Mouse (Mus musculus): ENCODE data around the gene Mfsd4a. TPM values are rescaled to one million over a fixed set of nuclear protein-coding genes. Genes with fewer than 3 reads are reported as not detected.

The Mfsd4a gene
- polyA plus RNA-seq, 1 experiment from 2014 or later, result 18.1 TPM

DNA sequence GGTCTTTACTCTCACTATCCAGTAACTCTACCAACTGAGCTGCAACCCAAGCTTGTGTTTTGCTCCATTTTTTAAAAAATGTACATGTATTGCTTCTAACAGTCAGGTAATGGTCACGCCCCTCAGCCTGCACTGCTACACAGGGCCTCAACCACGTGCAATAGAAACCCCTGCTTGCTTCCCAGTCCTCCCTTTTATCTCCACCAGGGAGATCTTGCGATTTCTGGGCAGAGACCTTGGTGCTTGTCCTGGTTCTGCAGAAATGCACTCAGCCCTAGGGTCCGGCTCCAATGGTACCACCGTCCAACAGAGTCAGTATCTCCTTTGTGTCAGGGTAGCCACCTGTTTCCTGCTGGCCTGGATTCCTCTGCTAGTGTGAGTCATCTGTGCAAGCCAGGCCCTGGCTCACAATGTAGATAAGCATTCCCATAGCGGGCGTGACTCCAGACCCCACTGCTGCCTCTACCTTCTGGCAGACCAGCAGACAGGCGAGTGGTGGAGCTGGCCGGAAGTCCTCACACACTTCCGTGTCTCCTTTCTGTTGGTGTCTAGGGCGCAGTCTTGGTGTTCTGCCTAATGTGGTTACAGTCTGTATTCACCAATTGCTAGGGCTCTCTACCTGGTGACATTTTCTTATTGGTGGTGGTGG lies 27.6 kb upstream of the Mfsd4a start:
- no peak overlapping the region for H3K4me2 ChIP-seq
- peak; percentile 86 for ATAC-seq (ENCODE audit: insufficient number of reproducible peaks, low FRiP score)
- no peaks in the 10 kb centered on the region for H3K36me3 ChIP-seq
- no peaks in the 10 kb centered on the region for H3K27me3 ChIP-seq (replicated peaks)
- peaks cover 9% of the 10 kb centered on the region for H3K4me1 ChIP-seq (replicated peaks)
- no peaks in the 10 kb centered on the region for H3K9me3 ChIP-seq (replicated peaks)
- no peak overlapping the region for H3K27ac ChIP-seq (ENCODE audit: poor library complexity, severe bottlenecking)
- 27% methylated on average over 11 of the region's 11 CpGs for WGBS
- no peak overlapping the region for H3K4me3 ChIP-seq
- H3K9ac ChIP-seq, result no peak overlapping the region

DNA sequence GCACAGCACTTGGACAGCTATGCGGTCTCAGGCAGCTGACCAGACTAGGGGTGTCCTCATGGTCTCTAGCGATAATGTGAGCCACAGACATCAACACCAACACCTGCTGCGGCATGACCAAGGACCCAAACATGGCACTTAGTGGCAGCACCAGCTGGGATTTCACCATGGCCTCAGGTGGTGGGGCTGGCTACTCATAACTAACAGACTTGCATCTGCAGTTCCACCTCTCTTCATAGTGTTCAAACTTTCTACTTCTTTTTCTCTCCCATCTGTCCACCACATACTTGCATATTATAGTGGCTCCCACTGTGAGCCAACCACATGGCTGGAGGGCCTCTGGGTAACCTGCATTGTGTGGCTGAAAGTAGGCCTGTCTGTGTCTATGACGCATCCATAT lies 25.4 kb upstream of the Mfsd4a start:
- Histone ChIP-seq H3K9ac (no peak overlapping the region), H3K4me3 (no peak overlapping the region), H3K4me1 (replicated peaks) (peaks cover 9% of the 10 kb centered on the region), H3K27me3 (replicated peaks) (no peaks in the 10 kb centered on the region), H3K27ac (ENCODE audit: poor library complexity, severe bottlenecking) (no peak overlapping the region), H3K36me3 (no peaks in the 10 kb centered on the region), H3K4me2 (no peak overlapping the region), H3K9me3 (replicated peaks) (no peaks in the 10 kb centered on the region)
- WGBS, result 91% methylated on average over 4 of the region's 4 CpGs
- no peak for ATAC-seq (ENCODE audit: insufficient number of reproducible peaks, low FRiP score)

- whole genome bisulfite sequencing, result 76% methylated on average over 4 of the region's 4 CpGs
- H3K9ac ChIP-seq, result no peak overlapping the region
- ATAC-seq (ENCODE audit: insufficient number of reproducible peaks, low FRiP score), result no peak
These were observed 22.4 kb upstream of the Mfsd4a start for GRCm38 (mm10) chr1:132090266-132090665.

GRCm38 (mm10) chr1:132089767-132090166 lies 21.9 kb upstream of the Mfsd4a start:
- WGBS, result 78% methylated on average over 6 of the region's 6 CpGs
- Histone ChIP-seq H3K4me3 (no peak overlapping the region), H3K4me2 (no peak overlapping the region), H3K27ac (ENCODE audit: poor library complexity, severe bottlenecking) (no peak overlapping the region), H3K27me3 (replicated peaks) (no peaks in the 10 kb centered on the region), H3K9me3 (replicated peaks) (no peaks in the 10 kb centered on the region), H3K36me3 (no peaks in the 10 kb centered on the region), H3K9ac (no peak overlapping the region), H3K4me1 (replicated peaks) (no peaks in the 10 kb centered on the region)
- no peak for ATAC-seq (ENCODE audit: insufficient number of reproducible peaks, low FRiP score)

More at GRCm38 (mm10) chr1:132090266-132090665, 22.4 kb upstream of the Mfsd4a start:
- Histone ChIP-seq H3K4me2 (no peak overlapping the region), H3K27ac (ENCODE audit: poor library complexity, severe bottlenecking) (no peak overlapping the region), H3K36me3 (no peaks in the 10 kb centered on the region), H3K27me3 (replicated peaks) (no peaks in the 10 kb centered on the region), H3K4me3 (no peak overlapping the region), H3K9me3 (replicated peaks) (no peaks in the 10 kb centered on the region), H3K4me1 (replicated peaks) (peaks cover 3% of the 10 kb centered on the region)

DNA sequence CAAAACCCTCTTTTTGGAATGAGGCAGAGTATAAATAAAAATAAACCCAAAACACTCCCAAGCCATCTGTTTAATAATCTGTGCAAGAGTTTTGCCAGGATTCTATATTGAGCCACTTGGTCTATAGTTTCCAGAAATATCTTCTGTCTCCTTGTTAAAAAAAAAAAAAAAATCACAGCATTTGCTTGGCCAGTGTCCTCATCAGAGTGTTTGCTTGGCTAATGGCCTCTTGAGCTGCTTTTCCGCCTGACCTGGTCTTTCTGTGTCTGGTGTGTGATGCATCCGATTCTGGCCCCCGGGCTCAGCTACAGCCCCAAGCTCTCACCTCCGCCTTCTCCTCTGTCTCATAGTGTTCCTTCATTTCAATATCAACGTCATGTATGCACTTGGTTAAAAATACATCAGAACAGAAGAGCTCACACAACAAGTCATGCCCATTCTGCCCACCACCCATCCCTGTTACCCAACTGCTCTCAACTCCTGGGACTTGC lies 20.4 kb upstream of the Mfsd4a start:
- H3K27ac ChIP-seq (ENCODE audit: poor library complexity, severe bottlenecking), result no peak overlapping the region
- H3K27me3 ChIP-seq (replicated peaks), result no peaks in the 10 kb centered on the region
- no peak for ATAC-seq (ENCODE audit: insufficient number of reproducible peaks, low FRiP score)
- no peak overlapping the region for H3K4me3 ChIP-seq
- WGBS, result 79% methylated on average over 5 of the region's 5 CpGs
- H3K9me3 ChIP-seq (replicated peaks), result no peaks in the 10 kb centered on the region
- no peak overlapping the region for H3K9ac ChIP-seq
- H3K4me2 ChIP-seq, result no peak overlapping the region
- H3K4me1 ChIP-seq (replicated peaks), result no peaks in the 10 kb centered on the region
- no peaks in the 10 kb centered on the region for H3K36me3 ChIP-seq

GRCm38 (mm10) chr1:132085181-132086049 lies 17.6 kb upstream of the Mfsd4a start:
- H3K9ac ChIP-seq, result no peak overlapping the region
- H3K27ac ChIP-seq (ENCODE audit: poor library complexity, severe bottlenecking), result no peak overlapping the region
- no peak for ATAC-seq (ENCODE audit: insufficient number of reproducible peaks, low FRiP score)
- H3K36me3 ChIP-seq, result no peaks in the 10 kb centered on the region
- no peak overlapping the region for H3K4me2 ChIP-seq
- no peaks in the 10 kb centered on the region for H3K4me1 ChIP-seq (replicated peaks)
- 66% methylated on average over 7 of the region's 7 CpGs for WGBS
- no peaks in the 10 kb centered on the region; the same call in 1 of the 2 replicates for H3K9me3 ChIP-seq (replicated peaks)
- no peak overlapping the region for H3K4me3 ChIP-seq
- H3K27me3 ChIP-seq (replicated peaks), result no peaks in the 10 kb centered on the region

DNA sequence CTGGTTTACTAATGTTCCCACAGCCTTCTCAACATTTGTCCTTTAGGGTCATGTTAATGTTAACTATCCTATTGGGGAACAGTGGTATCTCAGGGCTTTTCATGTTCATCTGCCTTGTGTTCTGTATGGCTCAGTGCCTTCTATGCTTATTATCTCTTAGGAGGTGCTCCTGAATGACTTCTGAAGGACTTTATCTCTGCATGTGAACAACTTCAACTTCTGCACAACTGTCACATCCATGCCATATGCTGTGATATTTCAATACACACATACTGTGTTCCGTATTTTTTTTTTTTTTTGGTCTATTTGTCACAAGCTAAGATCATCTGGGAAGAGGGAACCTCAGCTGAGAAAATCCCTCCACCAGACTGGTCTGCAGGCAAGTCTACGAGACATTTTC lies 10.6 kb upstream of the Mfsd4a start:
- Histone ChIP-seq H3K4me3 (no peak overlapping the region), H3K9ac (no peak overlapping the region), H3K4me2 (no peak overlapping the region), H3K36me3 (no peaks in the 10 kb centered on the region), H3K4me1 (replicated peaks) (no peaks in the 10 kb centered on the region), H3K9me3 (replicated peaks) (no peaks in the 10 kb centered on the region; the same call in 1 of the 2 replicates), H3K27ac (ENCODE audit: poor library complexity, severe bottlenecking) (no peak overlapping the region), H3K27me3 (replicated peaks) (peaks cover 4% of the 10 kb centered on the region; the same call in 1 of the 2 replicates)
- WGBS, result 77% methylated on average over 2 of the region's 2 CpGs
- no peak for ATAC-seq (ENCODE audit: insufficient number of reproducible peaks, low FRiP score)

- H3K27me3 ChIP-seq (replicated peaks), result peaks cover 6% of the 10 kb centered on the region
- no peaks in the 10 kb centered on the region for H3K36me3 ChIP-seq
- H3K4me2 ChIP-seq, result no peak overlapping the region
- no peak for ATAC-seq (ENCODE audit: insufficient number of reproducible peaks, low FRiP score)
- H3K9ac ChIP-seq, result no peak overlapping the region
- H3K9me3 ChIP-seq (replicated peaks), result no peaks in the 10 kb centered on the region
- WGBS, result 83% methylated on average over 10 of the region's 10 CpGs
- no peak overlapping the region for H3K27ac ChIP-seq (ENCODE audit: poor library complexity, severe bottlenecking)
- no peaks in the 10 kb centered on the region for H3K4me1 ChIP-seq (replicated peaks)
- no peak overlapping the region for H3K4me3 ChIP-seq
These were observed 7.7 kb upstream of the Mfsd4a start for GRCm38 (mm10) chr1:132075576-132075975.

- Histone ChIP-seq H3K27me3 (replicated peaks) (peaks cover 52% of the 10 kb centered on the region), H3K4me1 (replicated peaks) (peaks cover 8% of the 10 kb centered on the region), H3K4me2 (no peak overlapping the region), H3K9ac (no peak overlapping the region), H3K9me3 (replicated peaks) (no peaks in the 10 kb centered on the region), H3K4me3 (no peak overlapping the region), H3K36me3 (no peaks in the 10 kb centered on the region), H3K27ac (ENCODE audit: poor library complexity, severe bottlenecking) (no peak overlapping the region)
- WGBS, result 81% methylated on average over 3 of the region's 3 CpGs
- ATAC-seq (ENCODE audit: insufficient number of reproducible peaks, low FRiP score), result no peak
These were observed 2.8 kb upstream of the Mfsd4a start for GRCm38 (mm10) chr1:132070659-132071058.

DNA sequence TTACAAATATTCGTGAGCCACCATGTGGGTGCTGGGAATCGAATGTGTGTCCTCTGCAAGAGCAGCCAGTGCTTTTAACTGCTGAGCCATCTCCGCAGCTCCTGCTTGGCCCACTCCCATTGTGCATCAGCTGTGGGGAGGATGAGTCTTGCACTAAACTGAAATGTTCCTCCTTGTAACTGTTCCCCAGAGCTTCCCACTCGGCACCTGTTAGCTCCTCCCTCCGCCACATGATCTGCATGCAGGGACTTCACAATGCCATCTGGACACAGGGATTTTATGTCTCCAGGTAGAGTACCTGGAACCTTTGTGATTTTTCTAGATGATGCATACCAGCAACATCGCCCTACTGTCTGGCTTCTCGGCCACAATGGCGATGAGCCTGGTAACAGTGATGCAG lies 1.6 kb upstream of the Mfsd4a start:
- Histone ChIP-seq H3K9me3 (replicated peaks) (no peaks in the 10 kb centered on the region), H3K36me3 (no peaks in the 10 kb centered on the region), H3K4me3 (no peak overlapping the region), H3K27ac (ENCODE audit: poor library complexity, severe bottlenecking) (no peak overlapping the region), H3K4me1 (replicated peaks) (peaks cover 8% of the 10 kb centered on the region), H3K4me2 (no peak overlapping the region), H3K27me3 (replicated peaks) (peaks cover 59% of the 10 kb centered on the region), H3K9ac (no peak overlapping the region)
- WGBS, result 80% methylated on average over 8 of the region's 8 CpGs
- no peak for ATAC-seq (ENCODE audit: insufficient number of reproducible peaks, low FRiP score)

DNA sequence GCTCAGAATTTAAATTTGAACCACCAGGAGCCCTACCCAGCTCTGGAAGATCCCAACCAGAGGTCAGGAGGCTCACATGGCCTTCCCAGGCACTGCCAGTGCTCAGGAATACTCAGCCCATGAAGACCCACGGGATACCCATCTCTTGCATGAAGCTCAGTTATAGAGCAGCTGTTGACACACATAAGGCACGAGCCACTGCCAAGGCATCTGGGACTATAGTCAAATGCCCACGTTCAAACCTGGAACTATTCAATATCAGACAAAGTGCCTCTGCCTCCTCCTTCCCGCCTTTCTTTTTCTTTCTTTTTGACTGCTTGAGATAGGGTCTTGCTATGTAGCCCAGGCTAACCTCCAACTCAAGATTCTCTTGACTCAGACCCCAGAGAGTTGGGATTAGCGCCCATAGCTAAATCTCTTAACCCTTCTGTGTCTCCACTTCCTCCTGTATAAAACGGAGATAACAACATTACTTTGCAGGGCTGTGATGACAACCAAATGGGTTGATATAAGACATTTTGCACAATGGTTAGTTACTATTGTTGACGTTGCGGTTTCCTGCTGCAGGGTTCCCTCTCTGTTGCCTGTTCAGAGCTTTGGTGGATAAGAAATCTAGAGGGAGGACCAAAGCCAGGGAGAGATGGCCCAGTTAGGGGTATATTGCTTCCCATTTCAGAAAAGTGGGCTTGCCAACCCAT lies 2.2 kb downstream of the Mfsd4a start:
- H3K27ac ChIP-seq (ENCODE audit: poor library complexity, severe bottlenecking), result no peak overlapping the region
- H3K4me3 ChIP-seq, result no peak overlapping the region
- ATAC-seq (ENCODE audit: insufficient number of reproducible peaks, low FRiP score), result no peak
- peaks cover 11% of the 10 kb centered on the region for H3K4me1 ChIP-seq (replicated peaks)
- no peak overlapping the region for H3K9ac ChIP-seq
- no peaks in the 10 kb centered on the region for H3K9me3 ChIP-seq (replicated peaks)
- 59% methylated on average over 8 of the region's 8 CpGs for WGBS
- H3K27me3 ChIP-seq (replicated peaks), result peaks cover 73% of the 10 kb centered on the region
- H3K4me2 ChIP-seq, result no peak overlapping the region
- H3K36me3 ChIP-seq, result no peaks in the 10 kb centered on the region
